Mouse (Mus musculus): ENCODE measurements around the gene Rora. TPM values are rescaled to one million over a fixed set of nuclear protein-coding genes. Genes with fewer than 3 reads are reported as not detected.

Rora gene
- polyA plus RNA-seq, 1 experiment from 2014 or later = 18.6 TPM

GRCm38 (mm10) chr9:69194638-69195605 is 541.3 kb downstream of the Rora start:
- Histone ChIP-seq H3K27me3 (no peaks in the 10 kb centered on the region), H3K9ac (no peak overlapping the region), H3K27ac (no peak overlapping the region), H3K4me1 (peaks cover 7% of the 10 kb centered on the region; the same call in 1 of the 2 replicates), H3K4me3 (no peak overlapping the region), H3K4me2 (no peak overlapping the region), H3K36me3 (no peaks in the 10 kb centered on the region), H3K9me3 (no peaks in the 10 kb centered on the region)
- ATAC-seq (ENCODE audit: insufficient number of reproducible peaks, insufficient read depth, low FRiP score, low TSS enrichment, low read depth) = no peak
- 89% methylated on average over 13 of the region's 13 CpGs for WGBS

- Histone ChIP-seq H3K4me1 (peaks cover 31% of the 10 kb centered on the region), H3K9ac (no peak overlapping the region), H3K27ac (no peak overlapping the region), H3K4me2 (no peak overlapping the region), H3K27me3 (no peaks in the 10 kb centered on the region), H3K9me3 (no peaks in the 10 kb centered on the region), H3K36me3 (no peaks in the 10 kb centered on the region), H3K4me3 (no peak overlapping the region)
- no peak for ATAC-seq (ENCODE audit: insufficient number of reproducible peaks, insufficient read depth, low FRiP score, low TSS enrichment, low read depth)
- 40% methylated on average over 5 of the region's 5 CpGs for WGBS
These were observed 560.2 kb downstream of the Rora start for GRCm38 (mm10) chr9:69213796-69214195.

- peaks cover 31% of the 10 kb centered on the region for H3K4me1 ChIP-seq
These were observed 571.3 kb downstream of the Rora start for GRCm38 (mm10) chr9:69224841-69225240.

GRCm38 (mm10) chr9:69226424-69226823 is 572.8 kb downstream of the Rora start:
- 36% methylated on average over 3 of the region's 3 CpGs for WGBS
- Histone ChIP-seq H3K36me3 (no peaks in the 10 kb centered on the region), H3K4me1 (peaks cover 31% of the 10 kb centered on the region), H3K27me3 (no peaks in the 10 kb centered on the region), H3K9ac (no peak overlapping the region), H3K27ac (no peak overlapping the region), H3K4me2 (no peak overlapping the region), H3K9me3 (no peaks in the 10 kb centered on the region), H3K4me3 (no peak overlapping the region)
- ATAC-seq (ENCODE audit: insufficient number of reproducible peaks, insufficient read depth, low FRiP score, low TSS enrichment, low read depth) = no peak

More at GRCm38 (mm10) chr9:69224841-69225240, 571.3 kb downstream of the Rora start:
- no peaks in the 10 kb centered on the region for H3K27me3 ChIP-seq
- H3K9ac ChIP-seq = no peak overlapping the region
- no peak for ATAC-seq (ENCODE audit: insufficient number of reproducible peaks, insufficient read depth, low FRiP score, low TSS enrichment, low read depth)
- H3K4me3 ChIP-seq = no peak overlapping the region
- WGBS = 54% methylated on average over 3 of the region's 3 CpGs
- no peak overlapping the region for H3K4me2 ChIP-seq
- no peaks in the 10 kb centered on the region for H3K9me3 ChIP-seq
- no peaks in the 10 kb centered on the region for H3K36me3 ChIP-seq
- H3K27ac ChIP-seq = no peak overlapping the region

GRCm38 (mm10) chr9:69227806-69228205 is 574.2 kb downstream of the Rora start:
- no peak overlapping the region for H3K4me3 ChIP-seq
- 0 out of 2 replicates have a peak, but pooled peaks cover 3% of the 10 kb centered on the region for H3K9me3 ChIP-seq
- no peak overlapping the region for H3K27ac ChIP-seq
- H3K4me1 ChIP-seq = peaks cover 31% of the 10 kb centered on the region
- no peak for ATAC-seq (ENCODE audit: insufficient number of reproducible peaks, insufficient read depth, low FRiP score, low TSS enrichment, low read depth)
- H3K27me3 ChIP-seq = no peaks in the 10 kb centered on the region
- H3K36me3 ChIP-seq = no peaks in the 10 kb centered on the region
- WGBS = 82% methylated on average over 6 of the region's 6 CpGs
- no peak overlapping the region for H3K4me2 ChIP-seq
- no peak overlapping the region for H3K9ac ChIP-seq

GRCm38 (mm10) chr9:69229935-69230334 is 576.3 kb downstream of the Rora start:
- H3K9ac ChIP-seq = no peak overlapping the region
- WGBS = 86% methylated on average over 7 of the region's 7 CpGs
- peaks cover 22% of the 10 kb centered on the region for H3K4me1 ChIP-seq
- ATAC-seq (ENCODE audit: insufficient number of reproducible peaks, insufficient read depth, low FRiP score, low TSS enrichment, low read depth) = no peak
- H3K27me3 ChIP-seq = no peaks in the 10 kb centered on the region
- no peaks in the 10 kb centered on the region for H3K36me3 ChIP-seq
- no peak overlapping the region for H3K4me3 ChIP-seq
- H3K4me2 ChIP-seq = no peak overlapping the region
- no peak overlapping the region for H3K27ac ChIP-seq
- 0 out of 2 replicates have a peak, but pooled peaks cover 3% of the 10 kb centered on the region for H3K9me3 ChIP-seq

GRCm38 (mm10) chr9:69234526-69234925 is 580.9 kb downstream of the Rora start:
- H3K4me1 ChIP-seq = peaks cover 11% of the 10 kb centered on the region
- no peak for ATAC-seq (ENCODE audit: insufficient number of reproducible peaks, insufficient read depth, low FRiP score, low TSS enrichment, low read depth)
- H3K36me3 ChIP-seq = no peaks in the 10 kb centered on the region
- no peak overlapping the region for H3K27ac ChIP-seq
- WGBS = 37% methylated on average over 7 of the region's 7 CpGs
- no peak overlapping the region for H3K4me3 ChIP-seq
- H3K27me3 ChIP-seq = no peaks in the 10 kb centered on the region
- H3K4me2 ChIP-seq = no peak overlapping the region
- 0 out of 2 replicates have a peak, but pooled peaks cover 3% of the 10 kb centered on the region for H3K9me3 ChIP-seq
- H3K9ac ChIP-seq = no peak overlapping the region

- no peak for ATAC-seq (ENCODE audit: insufficient number of reproducible peaks, insufficient read depth, low FRiP score, low TSS enrichment, low read depth)
- H3K9me3 ChIP-seq = 0 out of 2 replicates have a peak, but pooled peaks cover under 1% of the 10 kb centered on the region
- no peak overlapping the region for H3K4me2 ChIP-seq
- H3K36me3 ChIP-seq = no peaks in the 10 kb centered on the region
- no peak overlapping the region for H3K9ac ChIP-seq
- H3K27ac ChIP-seq = no peak overlapping the region
- no peaks in the 10 kb centered on the region for H3K27me3 ChIP-seq
- H3K4me1 ChIP-seq = peaks cover 11% of the 10 kb centered on the region
- H3K4me3 ChIP-seq = no peak overlapping the region
- 74% methylated on average over 10 of the region's 10 CpGs for WGBS
These were observed 583.7 kb downstream of the Rora start for GRCm38 (mm10) chr9:69237316-69237715.

- Histone ChIP-seq H3K4me1 (peaks cover 20% of the 10 kb centered on the region), H3K27ac (no peak overlapping the region), H3K36me3 (no peaks in the 10 kb centered on the region), H3K9me3 (no peaks in the 10 kb centered on the region), H3K27me3 (no peaks in the 10 kb centered on the region), H3K4me2 (no peak overlapping the region), H3K9ac (no peak overlapping the region), H3K4me3 (no peak overlapping the region)
- no peak for ATAC-seq (ENCODE audit: insufficient number of reproducible peaks, insufficient read depth, low FRiP score, low TSS enrichment, low read depth)
- 29% methylated on average over 6 of the region's 6 CpGs for WGBS
These were observed 589.0 kb downstream of the Rora start for GRCm38 (mm10) chr9:69242538-69242937.

GRCm38 (mm10) chr9:69243626-69244025 is 590.0 kb downstream of the Rora start:
- Histone ChIP-seq H3K27ac (no peak overlapping the region), H3K4me1 (peaks cover 20% of the 10 kb centered on the region), H3K4me2 (no peak overlapping the region), H3K9me3 (no peaks in the 10 kb centered on the region), H3K4me3 (no peak overlapping the region), H3K27me3 (no peaks in the 10 kb centered on the region), H3K9ac (no peak overlapping the region), H3K36me3 (no peaks in the 10 kb centered on the region)
- no peak for ATAC-seq (ENCODE audit: insufficient number of reproducible peaks, insufficient read depth, low FRiP score, low TSS enrichment, low read depth)
- WGBS = 16% methylated on average over 6 of the region's 6 CpGs

- Histone ChIP-seq H3K27me3 (no peaks in the 10 kb centered on the region), H3K4me2 (no peak overlapping the region), H3K36me3 (no peaks in the 10 kb centered on the region), H3K9ac (no peak overlapping the region), H3K4me3 (no peak overlapping the region), H3K9me3 (no peaks in the 10 kb centered on the region), H3K27ac (no peak overlapping the region), H3K4me1 (peaks cover 20% of the 10 kb centered on the region)
- WGBS = 50% methylated on average over 3 of the region's 3 CpGs
- no peak for ATAC-seq (ENCODE audit: insufficient number of reproducible peaks, insufficient read depth, low FRiP score, low TSS enrichment, low read depth)
These were observed 592.6 kb downstream of the Rora start for GRCm38 (mm10) chr9:69246225-69246624.

- no peaks in the 10 kb centered on the region for H3K9me3 ChIP-seq
- H3K4me2 ChIP-seq = no peak overlapping the region
- peaks cover 15% of the 10 kb centered on the region for H3K4me1 ChIP-seq
- no peaks in the 10 kb centered on the region for H3K27me3 ChIP-seq
- no peak for ATAC-seq (ENCODE audit: insufficient number of reproducible peaks, insufficient read depth, low FRiP score, low TSS enrichment, low read depth)
- WGBS = 90% methylated on average over 3 of the region's 3 CpGs
- H3K4me3 ChIP-seq = no peak overlapping the region
- H3K9ac ChIP-seq = no peak overlapping the region
- no peak overlapping the region for H3K27ac ChIP-seq
- H3K36me3 ChIP-seq = no peaks in the 10 kb centered on the region
These were observed 596.0 kb downstream of the Rora start for GRCm38 (mm10) chr9:69249586-69249985.

All from embryonic facial prominence, embryonic 13.5 days (tissue).